Mouse (Mus musculus): ENCODE results near the gene Mccc1. TPM values are rescaled to one million over a fixed set of nuclear protein-coding genes. Genes with fewer than 3 reads are reported as not detected.

Mccc1 gene
- polyA plus RNA-seq, 1 experiment from 2014 or later = 39.4 TPM

GRCm38 (mm10) chr3:35994552-35995531, 5.6 kb downstream of the Mccc1 start:
- H3K4me2 ChIP-seq = no peak overlapping the region
- H3K36me3 ChIP-seq = peaks cover 36% of the 10 kb centered on the region
- H3K9ac ChIP-seq = no peak overlapping the region
- H3K27ac ChIP-seq = no peak overlapping the region
- no peak overlapping the region for H3K4me3 ChIP-seq
- H3K9me3 ChIP-seq = no peaks in the 10 kb centered on the region
- ATAC-seq (ENCODE audit: insufficient number of reproducible peaks, insufficient read depth, low FRiP score, low TSS enrichment, low read depth) = no peak
- WGBS = 61% methylated on average over 11 of the region's 11 CpGs
- H3K4me1 ChIP-seq = no peaks in the 10 kb centered on the region
- H3K27me3 ChIP-seq = no peaks in the 10 kb centered on the region

- 93% methylated on average over 7 of the region's 7 CpGs for WGBS
- H3K4me3 ChIP-seq = no peak overlapping the region
- no peak overlapping the region for H3K9ac ChIP-seq
- H3K27ac ChIP-seq = no peak overlapping the region
- no peaks in the 10 kb centered on the region for H3K9me3 ChIP-seq
- no peak overlapping the region for H3K4me2 ChIP-seq
- peaks cover 72% of the 10 kb centered on the region for H3K36me3 ChIP-seq
- no peaks in the 10 kb centered on the region for H3K4me1 ChIP-seq
- no peaks in the 10 kb centered on the region for H3K27me3 ChIP-seq
- no peak for ATAC-seq (ENCODE audit: insufficient number of reproducible peaks, insufficient read depth, low FRiP score, low TSS enrichment, low read depth)
Measured at GRCm38 (mm10) chr3:35990715-35991114, 9.8 kb downstream of the Mccc1 start.

- Histone ChIP-seq H3K4me1 (no peaks in the 10 kb centered on the region), H3K27me3 (no peaks in the 10 kb centered on the region), H3K4me2 (no peak overlapping the region), H3K9me3 (no peaks in the 10 kb centered on the region), H3K4me3 (no peak overlapping the region), H3K36me3 (peaks cover 68% of the 10 kb centered on the region), H3K27ac (no peak overlapping the region), H3K9ac (no peak overlapping the region)
- WGBS = 81% methylated on average over 6 of the region's 6 CpGs
- no peak for ATAC-seq (ENCODE audit: insufficient number of reproducible peaks, insufficient read depth, low FRiP score, low TSS enrichment, low read depth)
Measured at GRCm38 (mm10) chr3:35988031-35988430, 12.4 kb downstream of the Mccc1 start.

GRCm38 (mm10) chr3:35986266-35986665, 14.2 kb downstream of the Mccc1 start:
- H3K4me3 ChIP-seq = no peak overlapping the region
- no peak overlapping the region for H3K9ac ChIP-seq
- H3K4me2 ChIP-seq = no peak overlapping the region
- ATAC-seq (ENCODE audit: insufficient number of reproducible peaks, insufficient read depth, low FRiP score, low TSS enrichment, low read depth) = no peak
- no peaks in the 10 kb centered on the region for H3K27me3 ChIP-seq
- no peaks in the 10 kb centered on the region for H3K4me1 ChIP-seq
- no peak overlapping the region for H3K27ac ChIP-seq
- no peaks in the 10 kb centered on the region for H3K9me3 ChIP-seq
- 92% methylated on average over 6 of the region's 6 CpGs for WGBS
- peaks cover 70% of the 10 kb centered on the region for H3K36me3 ChIP-seq

- H3K27ac ChIP-seq = no peak overlapping the region
- H3K9ac ChIP-seq = no peak overlapping the region
- no peak for ATAC-seq (ENCODE audit: insufficient number of reproducible peaks, insufficient read depth, low FRiP score, low TSS enrichment, low read depth)
- peaks cover 77% of the 10 kb centered on the region for H3K36me3 ChIP-seq
- H3K4me2 ChIP-seq = no peak overlapping the region
- H3K4me1 ChIP-seq = no peaks in the 10 kb centered on the region
- H3K9me3 ChIP-seq = no peaks in the 10 kb centered on the region
- H3K4me3 ChIP-seq = no peak overlapping the region
- WGBS = 71% methylated on average over 7 of the region's 7 CpGs
- no peaks in the 10 kb centered on the region for H3K27me3 ChIP-seq
Measured at GRCm38 (mm10) chr3:35973551-35973950, 26.9 kb downstream of the Mccc1 start.

GRCm38 (mm10) chr3:35972985-35973384, 27.5 kb downstream of the Mccc1 start:
- H3K36me3 ChIP-seq = peaks cover 74% of the 10 kb centered on the region
- no peak overlapping the region for H3K4me2 ChIP-seq
- H3K9ac ChIP-seq = no peak overlapping the region
- no peak overlapping the region for H3K27ac ChIP-seq
- no peak for ATAC-seq (ENCODE audit: insufficient number of reproducible peaks, insufficient read depth, low FRiP score, low TSS enrichment, low read depth)
- H3K27me3 ChIP-seq = no peaks in the 10 kb centered on the region
- no peaks in the 10 kb centered on the region for H3K9me3 ChIP-seq
- H3K4me1 ChIP-seq = no peaks in the 10 kb centered on the region
- WGBS = 82% methylated on average over 4 of the region's 4 CpGs
- H3K4me3 ChIP-seq = no peak overlapping the region

- Histone ChIP-seq H3K27ac (no peak overlapping the region), H3K4me1 (no peaks in the 10 kb centered on the region), H3K36me3 (peaks cover 73% of the 10 kb centered on the region), H3K4me3 (no peak overlapping the region), H3K4me2 (no peak overlapping the region), H3K9me3 (no peaks in the 10 kb centered on the region), H3K9ac (no peak overlapping the region), H3K27me3 (no peaks in the 10 kb centered on the region)
- WGBS = 92% methylated on average over 12 of the region's 12 CpGs
- no peak for ATAC-seq (ENCODE audit: insufficient number of reproducible peaks, insufficient read depth, low FRiP score, low TSS enrichment, low read depth)
Measured at GRCm38 (mm10) chr3:35971149-35971548, 29.3 kb downstream of the Mccc1 start.

- 86% methylated on average over 4 of the region's 4 CpGs for WGBS
- no peaks in the 10 kb centered on the region for H3K27me3 ChIP-seq
- no peak overlapping the region for H3K4me2 ChIP-seq
- no peak overlapping the region for H3K4me3 ChIP-seq
- no peak overlapping the region for H3K27ac ChIP-seq
- ATAC-seq (ENCODE audit: insufficient number of reproducible peaks, insufficient read depth, low FRiP score, low TSS enrichment, low read depth) = no peak
- no peaks in the 10 kb centered on the region for H3K4me1 ChIP-seq
- no peaks in the 10 kb centered on the region for H3K9me3 ChIP-seq
- peaks cover 66% of the 10 kb centered on the region for H3K36me3 ChIP-seq
- H3K9ac ChIP-seq = no peak overlapping the region
Measured at GRCm38 (mm10) chr3:35970441-35970840, 30.0 kb downstream of the Mccc1 start.

GRCm38 (mm10) chr3:35967366-35967921, 33.0 kb downstream of the Mccc1 start:
- Histone ChIP-seq H3K9ac (no peak overlapping the region), H3K27me3 (no peaks in the 10 kb centered on the region), H3K9me3 (no peaks in the 10 kb centered on the region), H3K4me3 (no peak overlapping the region), H3K27ac (no peak overlapping the region), H3K4me1 (no peaks in the 10 kb centered on the region), H3K4me2 (no peak overlapping the region), H3K36me3 (peaks cover 54% of the 10 kb centered on the region)
- ATAC-seq (ENCODE audit: insufficient number of reproducible peaks, insufficient read depth, low FRiP score, low TSS enrichment, low read depth) = no peak
- 90% methylated on average over 8 of the region's 8 CpGs for WGBS

- no peaks in the 10 kb centered on the region for H3K4me1 ChIP-seq
- no peak overlapping the region for H3K4me3 ChIP-seq
- no peak for ATAC-seq (ENCODE audit: insufficient number of reproducible peaks, insufficient read depth, low FRiP score, low TSS enrichment, low read depth)
- no peak overlapping the region for H3K9ac ChIP-seq
- 86% methylated on average over 2 of the region's 2 CpGs for WGBS
- H3K36me3 ChIP-seq = peaks cover 52% of the 10 kb centered on the region
- H3K9me3 ChIP-seq = no peaks in the 10 kb centered on the region
- H3K27me3 ChIP-seq = no peaks in the 10 kb centered on the region
- no peak overlapping the region for H3K4me2 ChIP-seq
- H3K27ac ChIP-seq = no peak overlapping the region
Measured at GRCm38 (mm10) chr3:35966493-35966892, 34.0 kb downstream of the Mccc1 start.

- no peak overlapping the region for H3K9ac ChIP-seq
- no peaks in the 10 kb centered on the region for H3K4me1 ChIP-seq
- ATAC-seq (ENCODE audit: insufficient number of reproducible peaks, insufficient read depth, low FRiP score, low TSS enrichment, low read depth) = no peak
- H3K36me3 ChIP-seq = peaks cover 54% of the 10 kb centered on the region
- no peak overlapping the region for H3K4me2 ChIP-seq
- WGBS = 78% methylated on average over 4 of the region's 4 CpGs
- H3K9me3 ChIP-seq = no peaks in the 10 kb centered on the region
- no peak overlapping the region for H3K27ac ChIP-seq
- no peaks in the 10 kb centered on the region for H3K27me3 ChIP-seq
- no peak overlapping the region for H3K4me3 ChIP-seq
Measured at GRCm38 (mm10) chr3:35964928-35965327, 35.5 kb downstream of the Mccc1 start.

- no peaks in the 10 kb centered on the region for H3K9me3 ChIP-seq
- 95% methylated on average over 5 of the region's 5 CpGs for WGBS
- H3K27ac ChIP-seq = no peak overlapping the region
- H3K9ac ChIP-seq = no peak overlapping the region
- no peak for ATAC-seq (ENCODE audit: insufficient number of reproducible peaks, insufficient read depth, low FRiP score, low TSS enrichment, low read depth)
- H3K36me3 ChIP-seq = peaks cover 58% of the 10 kb centered on the region
- H3K4me1 ChIP-seq = no peaks in the 10 kb centered on the region
- no peaks in the 10 kb centered on the region for H3K27me3 ChIP-seq
- H3K4me2 ChIP-seq = no peak overlapping the region
- no peak overlapping the region for H3K4me3 ChIP-seq
Measured at GRCm38 (mm10) chr3:35963921-35964320, 36.6 kb downstream of the Mccc1 start.
